Mouse (Mus musculus): ENCODE results near the gene Wdr83. TPM values are rescaled to one million over a fixed set of nuclear protein-coding genes. Genes with fewer than 3 reads are reported as not detected.

Wdr83 gene
- polyA plus RNA-seq, 1 experiment from 2014 or later = 33.1 TPM

- ATAC-seq (replicated peaks; ENCODE audit: insufficient number of reproducible peaks, insufficient read depth, low FRiP score, low read depth) = no peak
- H3K9me3 ChIP-seq (replicated peaks) = no peaks in the 10 kb centered on the region
- no peak overlapping the region for H3K4me2 ChIP-seq
- H3K36me3 ChIP-seq = peaks cover 8% of the 10 kb centered on the region; the same call in 1 of the 2 replicates
- WGBS = 87% methylated on average over 4 of the region's 4 CpGs
- peaks cover 19% of the 10 kb centered on the region for H3K4me1 ChIP-seq (replicated peaks)
- no peak overlapping the region for H3K4me3 ChIP-seq
- H3K27me3 ChIP-seq = no peaks in the 10 kb centered on the region
- no peak overlapping the region for H3K9ac ChIP-seq
- no peak overlapping the region for H3K27ac ChIP-seq
Observed at GRCm38 (mm10) chr8:85062603-85063002, 18.5 kb downstream of the Wdr83 start.

GRCm38 (mm10) chr8:85059879-85060616 lies 21.1 kb downstream of the Wdr83 start, which contains the start of gene Fbxw9:
TSS of gene Fbxw9 (plus strand) at chr8:85060055.
- peak within 1 kb of the TSS; percentile 73 for H3K9ac ChIP-seq
- H3K36me3 ChIP-seq = peaks cover 15% of the 10 kb centered on the region
- no peaks in the 10 kb centered on the region for H3K9me3 ChIP-seq (replicated peaks)
- peak; percentile 86 for ATAC-seq (replicated peaks; ENCODE audit: insufficient number of reproducible peaks, insufficient read depth, low FRiP score, low read depth)
- H3K27ac ChIP-seq = no peak within 1 kb of the TSS
- H3K4me2 ChIP-seq = peak within 1 kb of the TSS; percentile 96
- H3K4me3 ChIP-seq = peak within 1 kb of the TSS; percentile 83
- under 1% methylated on average over 53 of the region's 53 CpGs for WGBS
- no peaks in the 10 kb centered on the region for H3K27me3 ChIP-seq
- H3K4me1 ChIP-seq (replicated peaks) = peaks cover 19% of the 10 kb centered on the region

- H3K4me2 ChIP-seq = no peak overlapping the region
- H3K9me3 ChIP-seq (replicated peaks) = no peaks in the 10 kb centered on the region
- peaks cover 42% of the 10 kb centered on the region for H3K36me3 ChIP-seq
- H3K4me1 ChIP-seq (replicated peaks) = peaks cover 19% of the 10 kb centered on the region
- ATAC-seq (replicated peaks; ENCODE audit: insufficient number of reproducible peaks, insufficient read depth, low FRiP score, low read depth) = no peak
- no peak overlapping the region for H3K9ac ChIP-seq
- 74% methylated on average over 7 of the region's 7 CpGs for WGBS
- no peak overlapping the region for H3K27ac ChIP-seq
- no peak overlapping the region for H3K4me3 ChIP-seq
- no peaks in the 10 kb centered on the region for H3K27me3 ChIP-seq
Observed at GRCm38 (mm10) chr8:85057367-85057766, 23.7 kb downstream of the Wdr83 start.

GRCm38 (mm10) chr8:85043619-85044018 lies 37.5 kb downstream of the Wdr83 start:
- no peak overlapping the region for H3K9ac ChIP-seq
- ATAC-seq (replicated peaks; ENCODE audit: insufficient number of reproducible peaks, insufficient read depth, low FRiP score, low read depth) = no peak
- H3K9me3 ChIP-seq (replicated peaks) = no peaks in the 10 kb centered on the region
- H3K27ac ChIP-seq = no peak overlapping the region
- H3K36me3 ChIP-seq = peaks cover 73% of the 10 kb centered on the region
- no peaks in the 10 kb centered on the region for H3K27me3 ChIP-seq
- WGBS = 90% methylated on average over 6 of the region's 6 CpGs
- H3K4me1 ChIP-seq (replicated peaks) = peaks cover 10% of the 10 kb centered on the region
- H3K4me3 ChIP-seq = no peak overlapping the region
- no peak overlapping the region for H3K4me2 ChIP-seq

GRCm38 (mm10) chr8:85037681-85038531 lies 43.2 kb downstream of the Wdr83 start:
- no peaks in the 10 kb centered on the region for H3K27me3 ChIP-seq
- H3K9ac ChIP-seq = peak overlapping the region; percentile 95
- peaks cover 31% of the 10 kb centered on the region for H3K4me1 ChIP-seq (replicated peaks)
- 0 out of 2 replicates have a peak, but pooled peaks have one; percentile 2 for ATAC-seq (replicated peaks; ENCODE audit: insufficient number of reproducible peaks, insufficient read depth, low FRiP score, low read depth)
- H3K4me2 ChIP-seq = peak overlapping the region; percentile 84
- WGBS = under 1% methylated on average over 57 of the region's 57 CpGs
- peak overlapping the region; percentile 100 for H3K27ac ChIP-seq
- H3K4me3 ChIP-seq = peak overlapping the region; percentile 91
- peaks cover 22% of the 10 kb centered on the region for H3K36me3 ChIP-seq
- no peaks in the 10 kb centered on the region for H3K9me3 ChIP-seq (replicated peaks)

- peak overlapping the region; percentile 91 for H3K4me3 ChIP-seq
- peak overlapping the region; percentile 95 for H3K9ac ChIP-seq
- peak; percentile 23 for ATAC-seq (replicated peaks; ENCODE audit: insufficient number of reproducible peaks, insufficient read depth, low FRiP score, low read depth)
- no peaks in the 10 kb centered on the region for H3K27me3 ChIP-seq
- peak overlapping the region; percentile 100 for H3K27ac ChIP-seq
- under 1% methylated on average over 14 of the region's 14 CpGs for WGBS
- peaks cover 31% of the 10 kb centered on the region for H3K4me1 ChIP-seq (replicated peaks)
- H3K36me3 ChIP-seq = peaks cover 27% of the 10 kb centered on the region
- no peaks in the 10 kb centered on the region for H3K9me3 ChIP-seq (replicated peaks)
- H3K4me2 ChIP-seq = peak overlapping the region; percentile 84
Observed at GRCm38 (mm10) chr8:85037366-85037680, 43.8 kb downstream of the Wdr83 start.

GRCm38 (mm10) chr8:85036718-85037365 lies 44.3 kb downstream of the Wdr83 start, which contains the start of gene Tnpo2:
TSS of gene Tnpo2 (plus strand) at chr8:85036915.
- Histone ChIP-seq H3K27me3 (no peaks in the 10 kb centered on the region), H3K36me3 (peaks cover 30% of the 10 kb centered on the region), H3K4me3 (peak within 1 kb of the TSS; percentile 91), H3K9ac (peak within 1 kb of the TSS; percentile 95), H3K4me1 (replicated peaks) (peaks cover 31% of the 10 kb centered on the region), H3K9me3 (replicated peaks) (no peaks in the 10 kb centered on the region), H3K4me2 (peak within 1 kb of the TSS; percentile 84), H3K27ac (peak within 1 kb of the TSS; percentile 100)
- under 1% methylated on average over 59 of the region's 59 CpGs for WGBS
- ATAC-seq (replicated peaks; ENCODE audit: insufficient number of reproducible peaks, insufficient read depth, low FRiP score, low read depth) = peak; percentile 90

GRCm38 (mm10) chr8:85036381-85036717 lies 44.8 kb downstream of the Wdr83 start:
- Histone ChIP-seq H3K36me3 (peaks cover 30% of the 10 kb centered on the region), H3K4me1 (replicated peaks) (peaks cover 31% of the 10 kb centered on the region), H3K27me3 (no peaks in the 10 kb centered on the region), H3K9ac (peak overlapping the region; percentile 75), H3K9me3 (replicated peaks) (no peaks in the 10 kb centered on the region), H3K4me2 (peak overlapping the region; percentile 84), H3K4me3 (peak overlapping the region; percentile 91), H3K27ac (peak overlapping the region; percentile 100)
- ATAC-seq (replicated peaks; ENCODE audit: insufficient number of reproducible peaks, insufficient read depth, low FRiP score, low read depth) = peak; percentile 11
- 0% methylated on average over 9 of the region's 9 CpGs for WGBS

- no peak for ATAC-seq (replicated peaks; ENCODE audit: insufficient number of reproducible peaks, insufficient read depth, low FRiP score, low read depth)
- H3K27me3 ChIP-seq = no peaks in the 10 kb centered on the region
- no peaks in the 10 kb centered on the region for H3K9me3 ChIP-seq (replicated peaks)
- peaks cover 31% of the 10 kb centered on the region for H3K4me1 ChIP-seq (replicated peaks)
- peaks cover 29% of the 10 kb centered on the region for H3K36me3 ChIP-seq
- peak overlapping the region; percentile 75 for H3K9ac ChIP-seq
- peak overlapping the region; percentile 91 for H3K4me3 ChIP-seq
- WGBS = under 1% methylated on average over 15 of the region's 15 CpGs
- H3K4me2 ChIP-seq = peak overlapping the region; percentile 84
- H3K27ac ChIP-seq = peak overlapping the region; percentile 100
Observed at GRCm38 (mm10) chr8:85035728-85036310, 45.3 kb downstream of the Wdr83 start.

GRCm38 (mm10) chr8:85035165-85035727 lies 45.9 kb downstream of the Wdr83 start:
- Histone ChIP-seq H3K27me3 (no peaks in the 10 kb centered on the region), H3K4me3 (peak overlapping the region; percentile 91), H3K4me2 (peak overlapping the region; percentile 84), H3K27ac (peak overlapping the region; percentile 100), H3K9ac (peak overlapping the region; percentile 75), H3K36me3 (peaks cover 28% of the 10 kb centered on the region), H3K9me3 (replicated peaks) (no peaks in the 10 kb centered on the region), H3K4me1 (replicated peaks) (peaks cover 31% of the 10 kb centered on the region)
- 6% methylated on average over 12 of the region's 12 CpGs for WGBS
- ATAC-seq (replicated peaks; ENCODE audit: insufficient number of reproducible peaks, insufficient read depth, low FRiP score, low read depth) = no peak

All from heart, embryonic 15.5 days (tissue).